Mouse (Mus musculus) ES-E14 (cell line): Measurements from ENCODE around the gene Usp3.

Source experiments
- CHD2 ChIP-seq: IDR thresholded peaks from 2 replicates; pipeline ENCODE4 v1.6.1; 2014; ENCODE audit warnings: mild to moderate bottlenecking, low read depth, low read length, inconsistent platforms
- HCFC1 ChIP-seq: IDR thresholded peaks from 2 replicates; pipeline ENCODE4 v1.6.1; 2012; ENCODE audit warnings: low read length, inconsistent platforms, borderline replicate concordance; ENCODE audit not compliant: insufficient read depth
- ZC3H11A ChIP-seq: IDR thresholded peaks from 2 replicates; pipeline ENCODE4 v1.6.1; 2012; ENCODE audit warnings: low read depth, mild to moderate bottlenecking, inconsistent platforms, low read length, borderline replicate concordance

DNA sequence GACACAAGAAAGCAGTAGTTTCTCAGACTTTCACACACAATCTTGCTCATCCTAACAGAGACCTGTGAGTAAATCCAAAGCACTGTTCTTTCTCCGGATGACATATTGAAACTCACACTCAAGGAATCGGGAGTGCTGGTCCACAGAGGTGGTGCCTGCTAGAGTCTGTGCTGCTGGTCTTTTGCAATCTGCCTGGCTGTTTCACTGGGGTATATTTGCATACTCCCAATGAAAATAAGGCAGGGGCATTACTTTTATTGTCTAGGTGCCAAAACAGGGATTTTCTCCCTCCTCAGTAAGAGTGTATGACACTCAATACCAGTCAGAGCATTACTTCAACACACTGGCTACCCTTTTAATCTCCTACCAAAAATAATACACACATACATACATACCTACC, 2.9 kb downstream of the Usp3 start:
- TF ChIP-seq ZC3H11A (no peak), HCFC1 (no peak), CHD2 (no peak)
